Mouse (Mus musculus): Measurements from ENCODE around the gene Zbtb34. TPM values are rescaled to one million over a fixed set of nuclear protein-coding genes. Genes with fewer than 3 reads are reported as not detected.

Gene Zbtb34
- polyA plus RNA-seq, 1 experiment from 2014 or later, result 7.1 TPM

- H3K4me3 ChIP-seq (ENCODE audit: low read length), result no peak overlapping the region
- no peak for ATAC-seq (ENCODE audit: low FRiP score, low TSS enrichment)
- WGBS, result 83% methylated on average over 14 of the region's 14 CpGs
- no peak overlapping the region for H3K9ac ChIP-seq (replicated peaks; ENCODE audit: low read length)
- no peak overlapping the region for H3K4me2 ChIP-seq (replicated peaks; ENCODE audit: low read depth, low read length)
- H3K36me3 ChIP-seq (ENCODE audit: insufficient read depth, low read length), result peaks cover 35% of the 10 kb centered on the region
- no peaks in the 10 kb centered on the region for H3K4me1 ChIP-seq (ENCODE audit: insufficient read depth, low read length)
- H3K9me3 ChIP-seq (ENCODE audit: low read length), result no peaks in the 10 kb centered on the region
- no peak overlapping the region for H3K27ac ChIP-seq (ENCODE audit: low read length)
- H3K27me3 ChIP-seq (ENCODE audit: insufficient read depth, low read length), result no peaks in the 10 kb centered on the region
These were observed 19.0 kb downstream of the Zbtb34 start for GRCm38 (mm10) chr2:33412111-33412510.

GRCm38 (mm10) chr2:33403511-33404003 is 27.6 kb downstream of the Zbtb34 start:
- no peak for ATAC-seq (ENCODE audit: low FRiP score, low TSS enrichment)
- no peak overlapping the region for H3K9ac ChIP-seq (replicated peaks; ENCODE audit: low read length)
- no peaks in the 10 kb centered on the region for H3K27me3 ChIP-seq (ENCODE audit: insufficient read depth, low read length)
- H3K4me1 ChIP-seq (ENCODE audit: insufficient read depth, low read length), result no peaks in the 10 kb centered on the region
- H3K4me3 ChIP-seq (ENCODE audit: low read length), result no peak overlapping the region
- 71% methylated on average over 4 of the region's 4 CpGs for WGBS
- H3K27ac ChIP-seq (ENCODE audit: low read length), result no peak overlapping the region
- H3K4me2 ChIP-seq (replicated peaks; ENCODE audit: low read depth, low read length), result no peak overlapping the region
- H3K36me3 ChIP-seq (ENCODE audit: insufficient read depth, low read length), result peaks cover 10% of the 10 kb centered on the region; the same call in 1 of the 2 replicates
- no peaks in the 10 kb centered on the region for H3K9me3 ChIP-seq (ENCODE audit: low read length)

DNA sequence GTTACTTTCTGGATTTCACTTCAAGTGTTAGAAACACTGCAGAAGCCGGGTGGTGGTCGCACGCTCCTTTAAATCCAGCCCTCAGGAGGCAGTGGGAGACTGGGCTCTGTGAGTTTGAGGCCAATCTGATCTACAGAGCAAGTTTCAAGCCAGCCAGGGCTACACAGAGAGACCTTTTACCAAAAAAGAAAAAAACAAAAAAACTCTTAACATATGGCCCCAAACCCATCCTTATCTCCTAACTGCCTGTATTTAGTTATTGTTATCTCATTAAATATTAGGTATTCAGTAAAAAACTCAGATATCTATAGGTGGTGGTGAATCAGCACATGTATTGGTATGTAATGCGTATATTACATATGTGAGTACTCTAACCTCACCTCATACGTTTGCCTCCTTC is 28.5 kb downstream of the Zbtb34 start:
- H3K4me3 ChIP-seq (ENCODE audit: low read length), result no peak overlapping the region
- no peaks in the 10 kb centered on the region for H3K4me1 ChIP-seq (ENCODE audit: insufficient read depth, low read length)
- peaks cover 3% of the 10 kb centered on the region; the same call in 1 of the 2 replicates for H3K36me3 ChIP-seq (ENCODE audit: insufficient read depth, low read length)
- H3K9ac ChIP-seq (replicated peaks; ENCODE audit: low read length), result no peak overlapping the region
- no peak overlapping the region for H3K27ac ChIP-seq (ENCODE audit: low read length)
- WGBS, result 67% methylated on average over 5 of the region's 5 CpGs
- no peak overlapping the region for H3K4me2 ChIP-seq (replicated peaks; ENCODE audit: low read depth, low read length)
- no peaks in the 10 kb centered on the region for H3K9me3 ChIP-seq (ENCODE audit: low read length)
- H3K27me3 ChIP-seq (ENCODE audit: insufficient read depth, low read length), result no peaks in the 10 kb centered on the region
- no peak for ATAC-seq (ENCODE audit: low FRiP score, low TSS enrichment)

DNA sequence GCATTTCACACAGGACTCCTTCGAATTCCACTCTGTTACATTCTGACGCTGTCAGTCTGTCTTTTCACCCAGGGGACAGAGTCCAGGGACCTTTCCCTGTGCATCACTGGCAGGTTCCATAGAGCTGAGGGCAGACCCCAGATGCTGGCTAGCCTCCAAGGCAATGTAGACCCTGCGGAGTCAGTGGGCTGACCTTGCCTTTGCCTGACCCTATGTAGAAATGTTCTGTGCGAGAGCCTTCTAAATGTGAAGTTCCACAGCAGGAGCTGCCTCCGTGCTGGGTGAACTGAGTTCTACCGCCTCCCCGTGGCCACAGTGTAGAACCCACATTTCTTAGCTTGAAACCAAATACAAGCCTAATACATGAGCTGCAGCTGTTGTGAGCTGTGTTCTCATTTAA is 28.9 kb downstream of the Zbtb34 start:
- Histone ChIP-seq H3K36me3 (ENCODE audit: insufficient read depth, low read length) (0 out of 2 replicates have a peak, but pooled peaks cover 3% of the 10 kb centered on the region), H3K27me3 (ENCODE audit: insufficient read depth, low read length) (no peaks in the 10 kb centered on the region), H3K4me1 (ENCODE audit: insufficient read depth, low read length) (no peaks in the 10 kb centered on the region), H3K27ac (ENCODE audit: low read length) (no peak overlapping the region), H3K4me3 (ENCODE audit: low read length) (no peak overlapping the region), H3K9ac (replicated peaks; ENCODE audit: low read length) (no peak overlapping the region), H3K4me2 (replicated peaks; ENCODE audit: low read depth, low read length) (no peak overlapping the region), H3K9me3 (ENCODE audit: low read length) (no peaks in the 10 kb centered on the region)
- no peak for ATAC-seq (ENCODE audit: low FRiP score, low TSS enrichment)
- 31% methylated on average over 7 of the region's 7 CpGs for WGBS

DNA sequence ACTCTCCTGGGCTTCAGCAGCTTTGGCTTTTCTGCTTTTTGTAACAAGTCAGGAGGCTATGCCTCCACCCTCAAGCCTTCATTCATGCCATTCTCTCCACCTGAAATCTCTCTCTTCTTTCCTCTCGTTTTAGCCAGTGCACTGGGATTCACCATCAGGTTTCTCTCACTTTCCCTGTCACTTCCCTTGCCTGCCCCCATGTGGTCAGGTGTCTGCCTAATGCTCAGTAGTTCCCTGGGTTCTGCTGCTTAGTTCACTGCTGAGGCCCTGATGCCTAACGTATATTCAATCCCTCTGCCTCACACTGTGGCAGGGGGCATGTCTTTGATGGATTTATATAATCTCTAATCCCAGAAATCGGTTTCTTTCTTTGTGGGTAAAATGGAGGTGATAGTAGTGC is 29.9 kb downstream of the Zbtb34 start:
- H3K36me3 ChIP-seq (ENCODE audit: insufficient read depth, low read length), result 0 out of 2 replicates have a peak, but pooled peaks cover 3% of the 10 kb centered on the region
- H3K27me3 ChIP-seq (ENCODE audit: insufficient read depth, low read length), result no peaks in the 10 kb centered on the region
- H3K27ac ChIP-seq (ENCODE audit: low read length), result no peak overlapping the region
- ATAC-seq (ENCODE audit: low FRiP score, low TSS enrichment), result no peak
- H3K9ac ChIP-seq (replicated peaks; ENCODE audit: low read length), result no peak overlapping the region
- H3K4me1 ChIP-seq (ENCODE audit: insufficient read depth, low read length), result no peaks in the 10 kb centered on the region
- H3K9me3 ChIP-seq (ENCODE audit: low read length), result no peaks in the 10 kb centered on the region
- no peak overlapping the region for H3K4me3 ChIP-seq (ENCODE audit: low read length)
- H3K4me2 ChIP-seq (replicated peaks; ENCODE audit: low read depth, low read length), result no peak overlapping the region
- WGBS, result 32% methylated on average over 3 of the region's 3 CpGs

DNA sequence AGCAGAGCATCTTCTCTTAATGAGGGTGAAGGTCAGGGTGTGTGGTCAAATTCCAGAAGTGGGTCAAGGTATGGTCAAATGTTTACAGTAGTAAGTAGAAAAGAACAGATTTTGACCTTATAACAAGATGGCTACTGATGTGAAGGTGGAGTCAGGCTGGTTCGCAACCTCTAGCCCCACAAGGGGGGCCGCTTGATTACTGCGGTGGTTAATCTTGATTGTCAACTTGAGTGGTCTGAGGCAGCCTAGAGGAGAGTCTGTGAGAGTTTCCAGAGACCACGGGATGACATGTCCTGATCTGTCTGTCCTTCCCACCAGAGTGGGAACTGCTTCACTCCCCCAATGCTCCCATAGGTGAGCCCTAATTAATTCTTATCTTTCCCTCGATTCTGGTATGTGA is 30.6 kb downstream of the Zbtb34 start:
- Histone ChIP-seq H3K4me3 (ENCODE audit: low read length) (no peak overlapping the region), H3K9me3 (ENCODE audit: low read length) (no peaks in the 10 kb centered on the region), H3K27ac (ENCODE audit: low read length) (no peak overlapping the region), H3K4me2 (replicated peaks; ENCODE audit: low read depth, low read length) (no peak overlapping the region), H3K27me3 (ENCODE audit: insufficient read depth, low read length) (no peaks in the 10 kb centered on the region), H3K4me1 (ENCODE audit: insufficient read depth, low read length) (no peaks in the 10 kb centered on the region), H3K9ac (replicated peaks; ENCODE audit: low read length) (no peak overlapping the region), H3K36me3 (ENCODE audit: insufficient read depth, low read length) (no peaks in the 10 kb centered on the region)
- no peak for ATAC-seq (ENCODE audit: low FRiP score, low TSS enrichment)
- 79% methylated on average over 5 of the region's 5 CpGs for WGBS

DNA sequence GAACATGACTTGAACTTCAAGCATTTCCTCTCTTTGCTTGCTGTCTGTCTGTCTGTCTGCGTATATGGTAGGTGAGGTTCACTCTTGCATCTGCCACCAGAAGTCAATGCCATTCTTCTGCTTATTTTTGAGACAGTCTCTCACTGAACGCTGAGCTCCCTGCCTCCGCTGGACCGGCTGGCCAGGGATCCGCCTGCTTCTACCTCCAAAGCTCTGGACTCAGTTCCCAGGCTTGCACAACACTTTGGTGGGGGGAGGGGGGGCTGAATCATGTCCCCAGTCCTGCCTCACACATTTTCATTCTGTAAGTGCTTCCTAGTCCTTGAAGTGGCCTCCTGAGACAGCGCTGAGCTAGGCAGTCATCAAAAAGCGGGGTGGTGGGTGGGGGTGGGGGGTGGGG is 32.0 kb downstream of the Zbtb34 start:
- Histone ChIP-seq H3K4me1 (ENCODE audit: insufficient read depth, low read length) (no peaks in the 10 kb centered on the region), H3K27me3 (ENCODE audit: insufficient read depth, low read length) (no peaks in the 10 kb centered on the region), H3K27ac (ENCODE audit: low read length) (no peak overlapping the region), H3K36me3 (ENCODE audit: insufficient read depth, low read length) (no peaks in the 10 kb centered on the region), H3K4me3 (ENCODE audit: low read length) (no peak overlapping the region), H3K4me2 (replicated peaks; ENCODE audit: low read depth, low read length) (no peak overlapping the region), H3K9me3 (ENCODE audit: low read length) (no peaks in the 10 kb centered on the region), H3K9ac (replicated peaks; ENCODE audit: low read length) (no peak overlapping the region)
- no peak for ATAC-seq (ENCODE audit: low FRiP score, low TSS enrichment)
- WGBS, result 91% methylated on average over 5 of the region's 7 CpGs

- Histone ChIP-seq H3K4me1 (ENCODE audit: insufficient read depth, low read length) (no peaks in the 10 kb centered on the region), H3K36me3 (ENCODE audit: insufficient read depth, low read length) (no peaks in the 10 kb centered on the region), H3K9me3 (ENCODE audit: low read length) (no peaks in the 10 kb centered on the region), H3K4me3 (ENCODE audit: low read length) (no peak overlapping the region), H3K9ac (replicated peaks; ENCODE audit: low read length) (no peak overlapping the region), H3K27ac (ENCODE audit: low read length) (no peak overlapping the region), H3K27me3 (ENCODE audit: insufficient read depth, low read length) (no peaks in the 10 kb centered on the region), H3K4me2 (replicated peaks; ENCODE audit: low read depth, low read length) (no peak overlapping the region)
- WGBS, result 75% methylated on average over 4 of the region's 4 CpGs
- ATAC-seq (ENCODE audit: low FRiP score, low TSS enrichment), result no peak
These were observed 34.1 kb downstream of the Zbtb34 start for GRCm38 (mm10) chr2:33397036-33397435.

DNA sequence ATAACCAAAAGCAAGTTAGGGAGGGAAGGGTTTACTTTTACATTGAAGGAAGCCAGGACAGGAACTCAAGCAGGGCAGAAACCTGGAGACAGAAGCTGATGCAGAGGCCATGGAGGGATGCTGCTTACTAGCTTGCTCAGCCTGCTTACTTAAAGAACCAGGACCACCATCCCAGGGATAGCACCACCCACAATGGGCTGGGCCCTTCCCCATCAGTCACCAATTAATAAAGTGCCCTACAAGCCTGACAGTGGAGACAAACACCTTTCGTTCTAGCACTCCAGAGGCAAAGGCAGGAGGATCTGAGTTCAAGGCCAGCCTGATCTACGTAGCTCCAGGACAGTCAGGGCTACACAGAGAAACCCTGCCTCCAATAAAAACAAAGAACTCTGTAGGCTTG is 36.1 kb downstream of the Zbtb34 start:
- ATAC-seq (ENCODE audit: low FRiP score, low TSS enrichment), result no peak
- no peaks in the 10 kb centered on the region for H3K36me3 ChIP-seq (ENCODE audit: insufficient read depth, low read length)
- 0 out of 2 replicates have a peak, but pooled peaks cover 3% of the 10 kb centered on the region for H3K9me3 ChIP-seq (ENCODE audit: low read length)
- H3K4me3 ChIP-seq (ENCODE audit: low read length), result no peak overlapping the region
- no peak overlapping the region for H3K27ac ChIP-seq (ENCODE audit: low read length)
- H3K4me1 ChIP-seq (ENCODE audit: insufficient read depth, low read length), result no peaks in the 10 kb centered on the region
- no peaks in the 10 kb centered on the region for H3K27me3 ChIP-seq (ENCODE audit: insufficient read depth, low read length)
- no peak overlapping the region for H3K9ac ChIP-seq (replicated peaks; ENCODE audit: low read length)
- WGBS, result 80% methylated on average over 2 of the region's 2 CpGs
- no peak overlapping the region for H3K4me2 ChIP-seq (replicated peaks; ENCODE audit: low read depth, low read length)

DNA sequence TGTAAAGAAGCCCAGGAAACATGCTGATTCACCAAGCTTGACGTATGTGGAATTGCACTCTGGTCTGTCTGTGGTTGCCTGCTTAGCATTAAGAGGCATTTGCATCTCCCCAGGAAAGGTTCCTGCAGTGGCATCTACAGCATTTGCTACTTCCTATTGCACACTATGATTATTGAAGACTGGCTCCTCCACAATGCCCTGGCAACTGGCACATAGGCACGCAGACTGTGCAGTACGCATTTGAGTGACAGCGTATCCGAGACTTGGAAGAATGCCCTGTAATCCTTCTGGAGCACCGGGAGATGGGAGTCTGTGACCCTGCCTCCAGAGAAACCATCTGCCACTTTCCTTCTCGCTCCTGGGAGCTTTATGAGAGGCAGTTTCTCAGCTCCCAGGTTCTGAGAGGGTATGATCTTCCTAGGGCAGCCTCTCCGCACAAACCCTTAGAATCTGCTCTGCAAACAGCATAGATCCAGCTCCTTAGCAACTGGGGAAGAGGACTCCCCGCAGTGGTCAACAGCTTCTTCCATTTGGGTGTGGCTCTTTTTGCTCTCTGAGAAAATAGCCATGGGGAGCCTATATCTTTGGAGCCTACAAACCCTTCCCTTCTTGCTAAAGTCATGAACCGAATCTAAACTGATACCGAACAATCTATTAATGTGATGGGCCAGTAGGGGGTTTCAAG is 37.0 kb downstream of the Zbtb34 start:
- Histone ChIP-seq H3K9me3 (ENCODE audit: low read length) (peaks cover 10% of the 10 kb centered on the region; the same call in 1 of the 2 replicates), H3K27me3 (ENCODE audit: insufficient read depth, low read length) (no peaks in the 10 kb centered on the region), H3K27ac (ENCODE audit: low read length) (no peak overlapping the region), H3K4me1 (ENCODE audit: insufficient read depth, low read length) (no peaks in the 10 kb centered on the region), H3K4me2 (replicated peaks; ENCODE audit: low read depth, low read length) (no peak overlapping the region), H3K9ac (replicated peaks; ENCODE audit: low read length) (no peak overlapping the region), H3K36me3 (ENCODE audit: insufficient read depth, low read length) (no peaks in the 10 kb centered on the region), H3K4me3 (ENCODE audit: low read length) (no peak overlapping the region)
- WGBS, result 78% methylated on average over 11 of the region's 11 CpGs
- no peak for ATAC-seq (ENCODE audit: low FRiP score, low TSS enrichment)
